Mouse (Mus musculus): Measurements from ENCODE around the gene Zc3h7b.

Gene Zc3h7b

GRCm38 (mm10) chr15:81845724-81846123 is 100.9 kb downstream of the Zc3h7b start:
- DNase-seq (ENCODE audit: low spot score), result peak; percentile 92

All from MN1 (cell line).